Mouse (Mus musculus): ENCODE measurements at regions not wholly inside any gene's neighbourhood (a gene's known extent, or its start where the extent isn't known, plus 50 kb on each side); places are given as distances from the start of the nearest gene placed in this dataset.
A peak's percentile ranks its signal among the peaks of the same experiment; 100 is the strongest.

- H3K4me3 ChIP-seq (ENCODE audit: low read depth, low read length): no peak overlapping the region
- no peak for DNase-seq (ENCODE audit: low spot score)
- ATAC-seq (ENCODE audit: low FRiP score): no peak
- no peak overlapping the region for H3K9ac ChIP-seq (replicated peaks; ENCODE audit: low read length, poor library complexity, severe bottlenecking)
- H3K36me3 ChIP-seq (ENCODE audit: insufficient read depth, low read length): no peaks in the 10 kb centered on the region
- no peaks in the 10 kb centered on the region for H3K4me1 ChIP-seq (ENCODE audit: insufficient read depth, low read length)
- TF ChIP-seq CTCF (IDR thresholded peaks at IDR 0.05): no peak
- H3K4me2 ChIP-seq (ENCODE audit: low read depth, low read length, poor library complexity, severe bottlenecking): peak overlapping the region; percentile 36; the same call in 1 of the 2 replicates
- H3K9me3 ChIP-seq (ENCODE audit: low read length): no peaks in the 10 kb centered on the region
- no peaks in the 10 kb centered on the region for H3K27me3 ChIP-seq (ENCODE audit: insufficient read depth, low read length)
- no peak overlapping the region for H3K27ac ChIP-seq (ENCODE audit: low read depth, low read length)
- WGBS: 13% methylated on average over 2 of the region's 2 CpGs
Measured at GRCm38 (mm10) chr6:67159224-67159623, 78.8 kb upstream of the Serbp1 start.

GRCm38 (mm10) chr6:67158765-67159164 lies 79.2 kb upstream of the Serbp1 start:
- H3K4me3 ChIP-seq (ENCODE audit: low read depth, low read length): no peak overlapping the region
- TF ChIP-seq CTCF (IDR thresholded peaks at IDR 0.05): peak; percentile 92
- H3K27me3 ChIP-seq (ENCODE audit: insufficient read depth, low read length): no peaks in the 10 kb centered on the region
- ATAC-seq (ENCODE audit: low FRiP score) (peak; percentile 88), DNase-seq (ENCODE audit: low spot score) (peak; percentile 94)
- no peaks in the 10 kb centered on the region for H3K9me3 ChIP-seq (ENCODE audit: low read length)
- no peaks in the 10 kb centered on the region for H3K4me1 ChIP-seq (ENCODE audit: insufficient read depth, low read length)
- WGBS: under 1% methylated on average over 10 of the region's 10 CpGs
- no peaks in the 10 kb centered on the region for H3K36me3 ChIP-seq (ENCODE audit: insufficient read depth, low read length)
- no peak overlapping the region for H3K9ac ChIP-seq (replicated peaks; ENCODE audit: low read length, poor library complexity, severe bottlenecking)
- no peak overlapping the region for H3K27ac ChIP-seq (ENCODE audit: low read depth, low read length)
- peak overlapping the region; percentile 36 for H3K4me2 ChIP-seq (ENCODE audit: low read depth, low read length, poor library complexity, severe bottlenecking)

GRCm38 (mm10) chr6:67152845-67153468 lies 85.0 kb upstream of the Serbp1 start:
- no peak for DNase-seq (ENCODE audit: low spot score)
- Histone ChIP-seq H3K4me3 (ENCODE audit: low read depth, low read length) (no peak overlapping the region), H3K36me3 (ENCODE audit: insufficient read depth, low read length) (no peaks in the 10 kb centered on the region), H3K27me3 (ENCODE audit: insufficient read depth, low read length) (no peaks in the 10 kb centered on the region), H3K27ac (ENCODE audit: low read depth, low read length) (no peak overlapping the region), H3K9me3 (ENCODE audit: low read length) (no peaks in the 10 kb centered on the region), H3K4me2 (ENCODE audit: low read depth, low read length, poor library complexity, severe bottlenecking) (no peak overlapping the region), H3K4me1 (ENCODE audit: insufficient read depth, low read length) (no peaks in the 10 kb centered on the region), H3K9ac (replicated peaks; ENCODE audit: low read length, poor library complexity, severe bottlenecking) (no peak overlapping the region)
- no peak for ATAC-seq (ENCODE audit: low FRiP score)
- TF ChIP-seq CTCF (IDR thresholded peaks at IDR 0.05): no peak
- WGBS: 91% methylated on average over 3 of the region's 3 CpGs

DNA sequence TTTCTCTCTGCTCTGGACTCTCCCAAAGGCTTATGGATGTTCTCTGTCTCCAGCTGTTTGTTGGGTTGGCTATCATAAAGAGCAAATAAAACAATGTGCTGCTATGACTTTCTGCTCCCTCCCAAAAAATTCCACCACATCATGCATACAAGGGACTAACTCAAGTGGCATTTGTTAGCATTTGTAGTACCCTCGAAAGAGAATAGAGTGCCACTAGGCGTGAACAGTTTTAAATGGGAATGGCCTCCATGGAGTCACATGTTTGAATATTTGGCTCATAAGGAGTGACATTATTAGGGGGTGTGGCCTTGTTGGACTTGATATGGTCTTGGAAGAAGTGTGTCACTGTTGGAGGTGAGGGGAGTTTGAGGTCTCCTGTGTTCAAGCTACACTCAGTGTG lies 86.5 kb upstream of the Serbp1 start:
- H3K4me1 ChIP-seq (ENCODE audit: insufficient read depth, low read length): no peaks in the 10 kb centered on the region
- no peak overlapping the region for H3K4me2 ChIP-seq (ENCODE audit: low read depth, low read length, poor library complexity, severe bottlenecking)
- no peak overlapping the region for H3K27ac ChIP-seq (ENCODE audit: low read depth, low read length)
- no peak for DNase-seq (ENCODE audit: low spot score)
- TF ChIP-seq CTCF (IDR thresholded peaks at IDR 0.05): no peak
- 95% methylated on average over 2 of the region's 2 CpGs for WGBS
- no peak overlapping the region for H3K9ac ChIP-seq (replicated peaks; ENCODE audit: low read length, poor library complexity, severe bottlenecking)
- no peaks in the 10 kb centered on the region for H3K36me3 ChIP-seq (ENCODE audit: insufficient read depth, low read length)
- H3K9me3 ChIP-seq (ENCODE audit: low read length): no peaks in the 10 kb centered on the region
- no peaks in the 10 kb centered on the region for H3K27me3 ChIP-seq (ENCODE audit: insufficient read depth, low read length)
- H3K4me3 ChIP-seq (ENCODE audit: low read depth, low read length): no peak overlapping the region
- no peak for ATAC-seq (ENCODE audit: low FRiP score)

DNA sequence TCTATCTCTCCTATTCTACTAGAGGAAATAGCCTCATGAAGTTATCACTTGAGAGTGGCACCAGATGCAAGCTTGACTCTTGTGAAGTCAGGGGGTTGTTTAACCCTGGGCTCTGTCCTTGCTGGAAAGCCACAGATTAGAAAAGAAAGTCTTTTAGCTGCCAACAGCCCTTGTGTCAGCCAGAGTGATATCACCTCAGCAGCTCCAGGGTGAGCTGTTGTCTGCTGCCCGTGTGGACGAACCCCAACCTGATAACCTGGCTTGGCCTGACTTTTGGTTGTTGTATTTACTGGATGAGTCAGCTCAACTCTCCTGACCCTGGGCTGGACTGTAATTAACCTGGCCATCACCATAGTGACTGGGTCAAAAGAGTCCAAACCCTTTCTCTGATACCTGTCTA lies 88.6 kb upstream of the Serbp1 start:
- WGBS: 96% methylated on average over 2 of the region's 2 CpGs
- H3K4me1 ChIP-seq (ENCODE audit: insufficient read depth, low read length): no peaks in the 10 kb centered on the region
- H3K4me3 ChIP-seq (ENCODE audit: low read depth, low read length): no peak overlapping the region
- no peak overlapping the region for H3K27ac ChIP-seq (ENCODE audit: low read depth, low read length)
- H3K9me3 ChIP-seq (ENCODE audit: low read length): no peaks in the 10 kb centered on the region
- no peak for TF ChIP-seq CTCF (IDR thresholded peaks at IDR 0.05)
- no peak for DNase-seq (ENCODE audit: low spot score)
- no peak for ATAC-seq (ENCODE audit: low FRiP score)
- no peak overlapping the region for H3K9ac ChIP-seq (replicated peaks; ENCODE audit: low read length, poor library complexity, severe bottlenecking)
- no peak overlapping the region for H3K4me2 ChIP-seq (ENCODE audit: low read depth, low read length, poor library complexity, severe bottlenecking)
- no peaks in the 10 kb centered on the region for H3K27me3 ChIP-seq (ENCODE audit: insufficient read depth, low read length)
- H3K36me3 ChIP-seq (ENCODE audit: insufficient read depth, low read length): no peaks in the 10 kb centered on the region

DNA sequence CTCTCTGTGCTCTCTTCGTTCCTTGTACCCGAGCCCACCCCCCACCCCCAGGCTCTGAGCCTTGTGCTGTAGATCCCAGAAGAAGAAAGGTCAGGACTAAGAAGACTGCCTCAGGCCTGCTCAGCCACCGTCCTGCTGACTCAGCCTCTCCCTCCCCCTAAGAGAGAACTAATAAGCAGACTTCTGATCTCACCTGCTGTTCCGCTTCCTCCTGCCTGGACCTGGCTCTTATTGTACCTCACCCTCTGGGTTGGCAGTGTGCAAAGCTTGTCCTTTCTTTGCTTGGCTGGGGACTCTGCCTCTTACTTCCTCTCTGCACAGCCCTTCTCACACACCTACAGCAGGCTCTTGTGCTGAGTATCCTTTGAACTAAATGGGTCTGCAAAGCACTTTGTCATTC lies 91.3 kb upstream of the Serbp1 start:
- 22% methylated on average over 4 of the region's 4 CpGs for WGBS
- Histone ChIP-seq H3K36me3 (ENCODE audit: insufficient read depth, low read length) (no peaks in the 10 kb centered on the region), H3K9me3 (ENCODE audit: low read length) (no peaks in the 10 kb centered on the region), H3K4me2 (ENCODE audit: low read depth, low read length, poor library complexity, severe bottlenecking) (no peak overlapping the region), H3K27ac (ENCODE audit: low read depth, low read length) (no peak overlapping the region), H3K4me3 (ENCODE audit: low read depth, low read length) (no peak overlapping the region), H3K9ac (replicated peaks; ENCODE audit: low read length, poor library complexity, severe bottlenecking) (no peak overlapping the region), H3K27me3 (ENCODE audit: insufficient read depth, low read length) (no peaks in the 10 kb centered on the region), H3K4me1 (ENCODE audit: insufficient read depth, low read length) (no peaks in the 10 kb centered on the region)
- ATAC-seq (ENCODE audit: low FRiP score) (no peak), DNase-seq (ENCODE audit: low spot score) (no peak)
- TF ChIP-seq CTCF (IDR thresholded peaks at IDR 0.05): no peak
